Mouse (Mus musculus) intestine, postnatal 0 days (tissue): ENCODE data around the gene Slc37a4. TPM values are rescaled to one million over a fixed set of nuclear protein-coding genes. Genes with fewer than 3 reads are reported as not detected.
"Not testable (repeated sequence)": the region's sequence is repeated elsewhere in the genome, so short reads cannot be mapped to it uniquely, and the experiment has no call there.

ENCODE experiments used
- ATAC-seq: fragments of 200-750 bp; cut with Nextera tagmentation; 2 replicates; pipeline ENCODE4 v1.8.0; 2017; ENCODE audit warnings: mild to moderate bottlenecking, moderate TSS enrichment, moderate library complexity
- H3K27ac ChIP-seq: fragments of 300-500 bp; sonication (generic); 2 replicates; pipeline ENCODE4 v1.5.1; 2014; ENCODE audit warnings: mild to moderate bottlenecking, low read depth, low read length, moderate library complexity
- H3K27me3 ChIP-seq: fragments of 300-500 bp; sonication (generic); replicated peaks from 2 replicates; pipeline ENCODE4 v1.6.1; 2014; ENCODE audit warnings: low read length, mixed read lengths; ENCODE audit not compliant: control insufficient read depth, insufficient read depth
- H3K36me3 ChIP-seq: fragments of 300-500 bp; sonication (generic); 2 replicates; pipeline ENCODE4 v1.6.1; 2014; ENCODE audit warnings: mild to moderate bottlenecking, moderate library complexity; ENCODE audit not compliant: control insufficient read depth, insufficient read depth
- H3K4me1 ChIP-seq: fragments of 300-500 bp; sonication (generic); replicated peaks from 2 replicates; pipeline ENCODE4 v1.6.1; 2014; ENCODE audit warnings: antibody characterized with exemption, low read length, mixed read lengths; ENCODE audit not compliant: control insufficient read depth, insufficient read depth
- H3K4me2 ChIP-seq: fragments of 300-500 bp; sonication (generic); replicated peaks from 2 replicates; pipeline ENCODE4 v1.6.1; 2014; ENCODE audit warnings: low read depth, mild to moderate bottlenecking, moderate library complexity
- H3K4me3 ChIP-seq: fragments of 300-500 bp; sonication (generic); 2 replicates; pipeline ENCODE4 v1.5.1; 2014; ENCODE audit warnings: low read depth, low read length
- H3K9ac ChIP-seq: fragments of 300-500 bp; sonication (generic); 2 replicates; pipeline ENCODE4 v1.6.1; 2014; ENCODE audit warnings: mild to moderate bottlenecking, low read depth, low read length
- H3K9me3 ChIP-seq: fragments of 300-500 bp; sonication (generic); 2 replicates; pipeline ENCODE4 v1.6.1; 2016; ENCODE audit warnings: mixed run types; ENCODE audit not compliant: control insufficient read depth
- CTCF ChIP-seq: sonication (generic); IDR thresholded peaks from 2 replicates; pipeline ENCODE4 v1.5.1; 2016; ENCODE audit warnings: low read depth, mild to moderate bottlenecking, control low read depth, antibody characterized with exemption, moderate library complexity
- WGBS: fragments of 180-500 bp; shearing (Covaris S2); extraction: QIAGEN DNeasy Blood & Tissue Kit; methylation state at CpG from one replicate; pipeline ENCODE4 v1.1.7; 2014; 5-methylcytosine and 5-hydroxymethylcytosine counted together
- microRNA-seq: library from miRNA; unstranded; fragments of <30 nt; microRNA quantifications from one replicate; pipeline ENCODE4, GENCODE M21; 2016
- polyA plus RNA-seq: library from polyadenylated mRNA; unstranded; fragments of >200 nt; fragmentation: Nextera tagmentation; extraction: Ambion mirVana; gene quantifications from 2 replicates; pipeline ENCODE4 v1.2.1, GENCODE M21; 2015

Gene Slc37a4
- polyA plus RNA-seq, 1 experiment from 2014 or later = 150 TPM

DNA sequence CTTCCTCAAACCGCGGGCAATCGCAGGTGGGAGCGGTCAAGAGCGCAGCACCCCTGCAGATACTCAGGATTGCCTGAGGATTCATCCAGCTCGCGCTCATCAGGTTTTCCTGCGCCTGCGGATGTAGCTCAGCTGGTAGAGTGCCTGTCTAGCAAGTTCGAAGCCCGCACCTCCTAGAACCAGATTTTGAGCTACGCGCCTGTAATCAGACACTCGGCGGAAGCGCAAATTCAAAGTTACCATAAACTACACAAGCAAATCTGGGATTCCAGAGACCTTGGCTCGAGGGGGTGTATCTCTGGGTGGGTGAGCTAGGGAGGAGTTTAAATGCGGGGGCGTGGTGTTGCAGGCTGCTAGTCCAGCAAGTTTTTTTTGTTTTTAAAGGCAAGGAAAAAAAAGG is 44.3 kb downstream of the Slc37a4 start, which contains the start of gene Foxr1:
Foxr1 (minus strand) TSS at position 176 of the 400 bp plus-strand sequence.
- ATAC-seq = no peak
- no peak for TF ChIP-seq CTCF

DNA sequence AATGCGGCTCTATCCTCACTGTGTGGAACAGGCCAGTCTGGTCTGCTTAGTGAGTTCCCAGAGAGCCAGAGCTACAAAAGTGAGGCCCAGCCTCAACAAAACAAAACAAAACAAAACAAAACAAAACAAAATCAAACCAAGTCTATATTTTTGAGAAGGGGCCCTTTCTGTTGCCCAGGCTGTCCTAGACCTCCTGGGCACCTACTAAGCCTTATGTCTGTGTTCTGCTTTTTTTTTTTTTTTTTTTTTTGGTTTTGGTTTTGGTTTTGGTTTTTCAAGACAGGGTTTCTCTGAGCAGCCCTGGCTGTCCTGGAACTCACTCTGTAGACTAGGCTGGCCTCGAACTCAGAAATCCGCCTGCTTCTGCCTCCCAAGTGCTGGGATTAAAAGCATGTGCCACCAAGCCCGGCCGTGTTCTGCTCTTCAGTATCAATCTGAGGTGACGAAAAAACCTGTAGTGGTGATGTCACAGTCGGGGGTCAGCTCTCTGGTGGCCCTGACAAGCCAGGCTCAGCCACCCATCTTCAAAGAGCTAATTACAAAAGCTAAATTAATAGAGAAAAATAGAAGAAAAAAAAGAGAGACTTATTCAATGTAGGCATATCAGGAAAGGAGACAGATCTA is 47.9 kb downstream of the Slc37a4 start:
- H3K36me3 ChIP-seq, ATAC-seq: not testable (repeated sequence)

More for the DNA sequence above, 44.3 kb downstream of the Slc37a4 start, which contains the start of gene Foxr1:
- no peaks in the 10 kb centered on the region for H3K4me1 ChIP-seq
- no peak within 1 kb of the TSS for H3K9ac ChIP-seq
- H3K9me3 ChIP-seq = no peaks in the 10 kb centered on the region
- H3K27me3 ChIP-seq = no peaks in the 10 kb centered on the region
- no peak within 1 kb of the TSS for H3K4me2 ChIP-seq
- WGBS = 71% methylated on average over 19 of the region's 19 CpGs
- H3K27ac ChIP-seq = no peak within 1 kb of the TSS
- H3K36me3 ChIP-seq = no peaks in the 10 kb centered on the region
- no peak within 1 kb of the TSS for H3K4me3 ChIP-seq

DNA sequence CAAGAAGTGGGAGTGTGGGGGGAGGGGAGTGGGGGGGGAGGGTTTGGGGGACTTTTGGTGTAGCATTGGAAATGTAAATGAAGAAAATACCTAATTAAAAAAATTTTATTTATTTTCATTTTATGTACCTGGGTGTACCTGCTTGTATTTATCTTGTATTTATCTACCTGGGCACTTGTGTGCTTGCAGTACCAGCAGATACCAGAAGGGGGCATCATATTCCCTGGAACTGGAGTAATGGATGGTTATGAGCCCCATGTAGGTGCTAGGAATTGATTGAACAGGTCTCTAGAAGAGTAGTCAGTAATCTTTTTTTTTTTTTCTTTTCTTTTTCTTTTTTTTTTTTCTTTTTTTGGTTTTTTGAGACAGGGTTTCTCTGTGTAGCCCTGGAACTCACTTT is 53.7 kb downstream of the Slc37a4 start:
- peak; percentile 54 for TF ChIP-seq CTCF
- ATAC-seq = no peak
- no peaks in the 10 kb centered on the region; the same call in 1 of the 2 replicates for H3K27me3 ChIP-seq
- no peaks in the 10 kb centered on the region for H3K9me3 ChIP-seq
- no peak overlapping the region for H3K4me3 ChIP-seq
- no peak overlapping the region for H3K27ac ChIP-seq
- H3K4me1 ChIP-seq = no peaks in the 10 kb centered on the region
- no peak overlapping the region for H3K9ac ChIP-seq
- no peaks in the 10 kb centered on the region for H3K36me3 ChIP-seq
- H3K4me2 ChIP-seq = no peak overlapping the region

More for the DNA sequence above, 47.9 kb downstream of the Slc37a4 start:
- not testable (repeated sequence) for H3K27me3 ChIP-seq, H3K4me2 ChIP-seq, H3K9me3 ChIP-seq, H3K9ac ChIP-seq, H3K27ac ChIP-seq, H3K4me1 ChIP-seq, H3K4me3 ChIP-seq
- WGBS = 86% methylated on average over 7 of the region's 7 CpGs

Small RNA genes lying within 50 kb of the gene (microRNA-seq; reads per million reads assigned to microRNA genes)
- gene Mir7085 = 1.1 reads per million

Other genes with a start within 250 kb of the Slc37a4 start
- 5.8 and 6.7 TPM in 2 replicates for gene Cbl, start 162.8 kb upstream of the Slc37a4 start, polyA plus RNA-seq
- gene Ccdc153, start 156.2 kb upstream of the Slc37a4 start, polyA plus RNA-seq = not detected in 2 replicates
- gene Pdzd3, start 145.4 kb upstream of the Slc37a4 start, polyA plus RNA-seq = 37.0 and 40.1 TPM in 2 replicates
- 4.6 TPM in 2 replicates for gene Nlrx1, start 128.3 kb upstream of the Slc37a4 start, polyA plus RNA-seq
- 0.88 and 1.1 TPM in 2 replicates for gene Abcg4, start 108.2 kb upstream of the Slc37a4 start, polyA plus RNA-seq
- 6.0 and 6.8 TPM in 2 replicates for gene Hinfp, start 91.2 kb upstream of the Slc37a4 start, polyA plus RNA-seq
- 42.4 TPM in 2 replicates for gene C2cd2l, start 76.6 kb upstream of the Slc37a4 start, polyA plus RNA-seq
- gene Dpagt1, start 70.8 kb upstream of the Slc37a4 start, polyA plus RNA-seq = 23.6 and 25.3 TPM in 2 replicates
- gene H2afx, start 62.2 kb upstream of the Slc37a4 start, polyA plus RNA-seq = 84.5 and 89.1 TPM in 2 replicates
- 60.1 and 60.7 TPM in 2 replicates for gene Hmbs, start 52.6 kb upstream of the Slc37a4 start, polyA plus RNA-seq
- gene Vps11, start 35.2 kb upstream of the Slc37a4 start, polyA plus RNA-seq = 27.2 and 27.4 TPM in 2 replicates
- gene Hyou1, start 17.4 kb upstream of the Slc37a4 start, polyA plus RNA-seq = 10.5 and 11.1 TPM in 2 replicates
- gene Rps25, start 10.3 kb downstream of the Slc37a4 start, polyA plus RNA-seq = 1,434 and 1,542 TPM in 2 replicates
- 138 and 142 TPM in 2 replicates for gene Trappc4, start 10.7 kb downstream of the Slc37a4 start, polyA plus RNA-seq
- 14.7 and 19.7 TPM in 2 replicates for gene Ccdc84, start 21.7 kb downstream of the Slc37a4 start, polyA plus RNA-seq
- not detected in 2 replicates for gene Foxr1, start 44.3 kb downstream of the Slc37a4 start, polyA plus RNA-seq
- not detected in 2 replicates for gene Upk2, start 58.1 kb downstream of the Slc37a4 start, polyA plus RNA-seq
- 4.8 and 4.9 TPM in 2 replicates for gene Bcl9l, start 86.0 kb downstream of the Slc37a4 start, polyA plus RNA-seq
- 0.21 and 0.25 TPM in 2 replicates for gene Cxcr5, start 165.0 kb downstream of the Slc37a4 start, polyA plus RNA-seq
- gene Ddx6, start 208.0 kb downstream of the Slc37a4 start, polyA plus RNA-seq = 7.3 and 9.5 TPM in 2 replicates